Mouse (Mus musculus) embryonic stem cell, embryonic (primary cell): ENCODE results near the gene Nme7.

ENCODE experiments used
- CTCF ChIA-PET, 4 experiments: fragments of 300-600 bp in 2 of 4; fragments of 350-600 bp in 2 of 4; sonication (Branson Sonifier 250); formaldehyde crosslinking; loops; one replicate each; lab custom pipeline; 2022; ENCODE audit warnings: inconsistent platforms in 2 of 4; lab: Charles Lee
- POLR2A ChIA-PET, 4 experiments: fragments of 300-600 bp in 2 of 4; fragments of 350-600 bp in 2 of 4; sonication (Branson Sonifier 250); formaldehyde crosslinking; loops; one replicate each; lab custom pipeline; 2022; ENCODE audit warnings: antibody characterized with exemption in 4 of 4, inconsistent platforms in 1 of 4; lab: Charles Lee

Gene Nme7

DNA sequence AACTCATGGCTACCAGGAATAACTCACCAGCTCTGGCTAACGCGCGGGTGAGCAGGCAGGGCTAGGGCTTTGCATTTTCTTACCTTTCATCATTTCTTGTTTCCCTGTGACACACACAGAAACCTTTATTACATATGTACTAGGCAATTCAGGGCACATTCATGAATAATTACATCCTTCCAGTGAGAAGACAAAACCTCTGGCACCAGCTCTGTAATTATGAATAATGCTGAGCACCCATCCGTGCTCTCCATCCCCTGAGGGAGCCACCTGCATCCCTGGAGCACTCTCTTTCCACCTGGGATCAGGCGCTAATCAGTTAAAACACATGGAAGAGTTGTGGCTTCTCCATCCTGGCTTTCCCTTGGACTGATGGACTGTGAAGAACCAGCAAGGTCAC is at the start of gene Nme7:
Gene Nme7 (plus strand): TSS at position 301 of the 400 bp plus-strand sequence.
- POLR2A ChIA-PET = interaction anchor here in 1 of 4 experiments (1.4 kb wide), 2 partner anchors 11 to 12 kb away, joined by 3 to 5 read pairs; no protein-coding TSS in a partner anchor
- CTCF ChIA-PET = no interaction called here

DNA sequence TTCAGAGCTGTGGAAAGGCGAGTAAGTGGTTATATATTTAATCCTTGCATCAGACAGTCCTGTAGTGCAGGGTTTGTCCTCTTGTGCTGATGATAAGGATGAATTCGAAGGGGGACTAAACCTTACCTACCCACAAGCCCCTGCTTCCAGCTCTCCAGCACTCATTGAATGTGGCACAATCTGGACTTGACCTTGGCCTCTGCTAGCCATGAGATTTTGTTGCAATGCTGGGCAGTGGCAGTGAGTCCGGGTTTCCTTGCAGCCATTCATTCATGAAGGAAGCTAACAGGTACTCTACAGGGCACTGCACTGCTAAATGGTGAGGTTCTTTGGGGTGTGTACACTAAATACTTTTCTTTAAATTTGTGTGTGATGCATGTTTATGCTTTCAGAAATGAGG is 49.1 kb upstream of the Nme7 start:
- ChIA-PET CTCF (interaction anchor here in 2 of 4 experiments (0.6 kb wide), 2 partner anchors 119 to 245 kb away, joined by 3 to 4 read pairs; no protein-coding TSS in a partner anchor), POLR2A (interaction anchor here in 2 of 4 experiments (0.6 to 1.9 kb wide), 8 partner anchors 8 to 323 kb away, joined by 3 to 12 read pairs (median 3); partner anchors contain the start of gene Blzf1 (in 1 of the 2))

DNA sequence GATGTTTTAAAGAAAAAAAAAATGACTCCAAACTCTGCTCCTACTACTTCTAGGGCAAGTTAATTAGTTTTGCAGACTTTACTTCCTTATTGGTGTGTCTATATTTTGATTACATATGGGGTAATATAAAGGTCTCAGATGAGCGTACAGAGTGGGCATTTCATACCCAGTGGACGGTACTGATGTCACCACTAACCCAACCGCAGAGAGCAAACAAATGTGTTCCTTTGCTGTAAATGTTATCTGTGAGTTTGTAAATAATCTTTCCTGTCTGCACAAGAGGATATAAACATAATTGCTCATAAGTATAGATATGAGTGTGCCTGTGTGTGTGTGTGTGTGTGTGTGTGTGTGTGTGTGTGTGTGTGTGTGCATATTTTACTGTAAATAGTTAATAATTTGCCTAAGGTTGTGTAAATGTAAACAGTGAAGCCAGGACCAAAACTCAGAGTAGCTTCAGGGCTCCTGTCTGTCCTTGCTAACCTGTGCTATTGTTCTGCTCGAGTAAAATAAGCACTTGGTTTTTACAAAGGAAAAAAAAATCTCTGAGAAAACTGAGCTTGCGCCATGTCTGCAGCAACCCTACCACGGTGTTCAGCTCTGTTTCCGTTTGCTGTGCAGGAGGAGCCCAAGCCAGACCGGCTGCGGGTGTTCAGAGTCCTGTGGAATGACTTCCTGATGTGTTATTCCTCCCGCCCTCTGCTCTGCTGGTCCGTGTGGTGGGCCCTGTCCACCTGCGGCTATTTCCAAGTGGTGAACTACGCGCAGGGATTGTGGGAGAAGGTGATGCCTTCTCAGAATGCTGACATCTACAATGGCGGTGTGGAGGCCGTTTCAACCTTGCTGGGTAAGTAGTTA is 43.5 kb upstream of the Nme7 start:
- ChIA-PET POLR2A (interaction anchor here in 2 of 4 experiments (0.6 to 3.5 kb wide), 6 partner anchors 9 to 60 kb away, joined by 3 to 17 read pairs (median 4); partner anchors contain the start of genes Ccdc181 (in 1 of the 2) and Slc19a2 (in 1 of the 2)), CTCF (interaction anchor here in 1 of 4 experiments (1.0 kb wide), 1 partner anchor 55 kb away, joined by 3 read pairs; no protein-coding TSS in a partner anchor)

DNA sequence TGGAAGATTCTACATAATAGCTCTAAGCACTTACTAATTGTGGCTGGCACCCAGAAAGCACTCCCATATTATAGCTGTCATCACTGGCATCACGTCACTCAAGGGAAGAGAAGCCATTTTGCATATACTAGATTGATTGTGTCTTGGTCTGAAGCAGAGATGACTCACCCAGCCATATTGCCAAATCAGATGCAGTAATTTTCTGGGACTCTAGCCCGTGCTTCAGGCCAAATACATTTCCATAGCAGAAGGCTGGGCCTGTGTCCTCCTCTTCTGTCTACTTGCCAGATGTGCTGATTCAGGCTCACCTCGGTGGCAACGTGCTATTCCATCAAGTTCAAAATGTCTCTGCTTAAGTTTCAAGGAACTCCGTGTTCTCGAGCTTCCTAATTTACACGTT is 42.4 kb upstream of the Nme7 start:
- POLR2A ChIA-PET = interaction anchor here in 3 of 4 experiments (0.6 to 3.5 kb wide), 6 partner anchors 10 to 46 kb away, joined by 3 to 17 read pairs (median 4); partner anchors contain the start of genes Blzf1 (in 1 of the 3) and Slc19a2 (in 1 of the 3)
- CTCF ChIA-PET = no interaction called here

DNA sequence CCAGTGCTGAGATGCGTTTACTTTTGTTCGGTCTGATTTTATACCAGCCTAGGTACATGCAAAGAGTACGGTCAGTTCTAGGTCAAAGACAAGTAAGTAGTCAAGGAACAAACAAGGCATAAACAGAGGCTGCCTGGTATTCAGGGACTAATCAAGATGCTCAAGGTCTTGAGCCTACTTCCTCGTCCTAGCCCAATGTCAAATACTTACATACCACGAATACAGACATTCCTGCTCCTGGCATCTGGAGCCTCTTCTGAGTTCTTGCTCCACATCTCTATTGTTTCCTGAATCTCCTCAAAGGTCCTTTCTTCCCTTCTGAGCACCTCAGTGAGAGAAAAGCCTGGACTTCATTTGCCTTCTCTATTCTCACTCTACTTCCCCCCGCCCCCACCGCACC is 33.0 kb upstream of the Nme7 start:
- POLR2A ChIA-PET = interaction anchor here in 1 of 4 experiments (1.5 kb wide), 1 partner anchor 20 kb away, joined by 3 read pairs; no protein-coding TSS in a partner anchor

DNA sequence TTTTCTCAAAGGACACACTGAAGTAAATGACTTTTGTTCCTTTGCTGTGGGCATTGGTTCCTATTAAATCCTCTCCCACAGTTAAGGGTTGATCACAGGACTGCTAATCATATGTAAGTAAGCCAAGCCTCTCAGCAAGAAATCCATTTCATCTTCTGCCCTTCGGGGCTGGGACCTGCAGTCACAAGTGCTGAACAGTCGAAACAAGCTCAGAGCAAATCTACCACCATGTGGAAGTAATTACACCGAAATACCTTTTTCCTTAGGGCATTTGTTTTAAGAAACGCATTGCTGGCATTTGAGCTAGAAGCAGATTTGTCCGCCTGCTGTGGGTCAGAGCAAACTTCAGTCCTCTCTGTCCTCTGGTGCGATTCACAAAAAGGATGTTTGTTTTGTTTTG is 30.3 kb upstream of the Nme7 start:
- CTCF ChIA-PET = no interaction called here
- POLR2A ChIA-PET = interaction anchor here in 3 of 4 experiments (0.7 to 1.7 kb wide), 5 partner anchors 9 to 858 kb away, joined by 3 to 5 read pairs (median 3); no protein-coding TSS in a partner anchor

More for the DNA sequence above, 33.0 kb upstream of the Nme7 start:
- CTCF ChIA-PET = no interaction called here

DNA sequence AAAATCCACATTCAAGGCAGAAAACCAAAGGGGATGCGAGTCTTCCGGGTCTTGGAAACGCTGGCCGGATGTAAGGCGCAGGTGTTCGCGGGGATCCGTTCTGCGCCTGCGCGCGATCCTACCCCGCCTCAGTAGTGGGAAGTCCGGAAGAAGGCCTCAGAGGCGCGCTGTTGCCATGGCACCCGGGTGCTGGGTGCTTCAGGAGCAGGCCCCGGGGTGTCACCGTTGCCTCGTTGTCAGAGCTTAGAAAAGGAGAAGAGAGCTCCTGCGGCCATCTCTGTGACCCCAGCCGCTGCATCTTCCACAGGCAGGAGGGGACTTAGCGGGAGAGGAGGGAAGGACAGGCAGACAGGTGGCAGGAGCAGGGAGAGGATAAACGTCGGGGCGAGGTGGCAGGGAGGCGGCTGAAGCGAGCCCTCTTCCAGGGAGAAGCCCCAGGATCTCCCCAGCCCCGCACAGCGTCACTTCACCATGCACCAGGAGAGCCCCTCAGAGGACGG is 28.4 kb upstream of the Nme7 start, which contains the start of gene Ccdc181:
Gene Ccdc181 (plus strand): TSS at position 131 of the 500 bp plus-strand sequence.
- POLR2A ChIA-PET = interaction anchor here in 3 of 4 experiments (0.8 to 1.8 kb wide), 12 partner anchors 10 to 219 kb away, joined by 3 to 7 read pairs (median 4); partner anchors contain the start of genes Slc19a2 (in 2 of the 3) and Atp1b1 (in 1 of the 3)
- CTCF ChIA-PET = interaction anchor here in 3 of 4 experiments (0.6 to 1.3 kb wide), 4 partner anchors 11 to 857 kb away, joined by 3 to 7 read pairs (median 6); no protein-coding TSS in a partner anchor

DNA sequence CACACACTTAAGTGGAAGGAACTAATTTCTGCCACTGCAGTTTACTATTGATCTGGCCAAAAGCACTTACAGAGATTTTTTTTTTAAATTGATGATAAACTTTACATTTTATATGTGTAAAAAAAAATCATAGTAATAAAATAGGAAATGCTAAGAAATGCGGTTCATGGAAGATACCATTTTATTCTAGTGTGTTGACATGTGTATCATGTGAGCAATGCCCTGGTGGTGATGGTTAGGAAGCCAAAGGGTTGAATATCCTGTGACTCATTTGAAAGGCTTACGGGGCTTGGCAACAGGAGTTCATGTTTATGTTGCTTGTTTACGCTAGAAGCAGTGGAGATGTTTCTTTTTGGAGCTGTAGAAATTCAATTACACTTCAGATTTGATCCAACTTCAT is 27.4 kb upstream of the Nme7 start:
- ChIA-PET CTCF (no interaction called here), POLR2A (interaction anchor here in 1 of 4 experiments (0.7 to 0.9 kb wide), 3 partner anchors 18 to 101 kb away, joined by 3 read pairs; partner anchors contain the start of gene Slc19a2)

DNA sequence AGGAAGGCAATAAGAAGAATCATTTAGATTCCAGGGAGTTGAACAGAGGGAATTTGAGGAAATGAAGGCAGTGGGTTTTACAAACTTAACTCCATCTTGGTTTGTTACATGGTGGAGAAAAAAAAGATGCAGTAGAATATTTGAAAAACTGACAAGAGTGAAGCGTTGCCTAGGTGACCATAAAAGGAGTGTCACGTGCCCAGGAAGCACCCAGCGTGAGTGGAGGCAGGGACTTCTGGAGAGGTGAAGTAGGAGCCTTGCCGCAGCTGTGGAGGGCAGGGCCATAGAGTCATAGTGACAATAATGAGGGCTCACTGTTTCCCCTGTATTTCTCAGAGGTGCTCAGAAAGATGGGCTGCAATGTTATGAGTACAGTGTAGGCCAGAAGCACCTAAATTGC is 24.6 kb upstream of the Nme7 start:
- CTCF ChIA-PET = no interaction called here
- POLR2A ChIA-PET = no interaction called here

DNA sequence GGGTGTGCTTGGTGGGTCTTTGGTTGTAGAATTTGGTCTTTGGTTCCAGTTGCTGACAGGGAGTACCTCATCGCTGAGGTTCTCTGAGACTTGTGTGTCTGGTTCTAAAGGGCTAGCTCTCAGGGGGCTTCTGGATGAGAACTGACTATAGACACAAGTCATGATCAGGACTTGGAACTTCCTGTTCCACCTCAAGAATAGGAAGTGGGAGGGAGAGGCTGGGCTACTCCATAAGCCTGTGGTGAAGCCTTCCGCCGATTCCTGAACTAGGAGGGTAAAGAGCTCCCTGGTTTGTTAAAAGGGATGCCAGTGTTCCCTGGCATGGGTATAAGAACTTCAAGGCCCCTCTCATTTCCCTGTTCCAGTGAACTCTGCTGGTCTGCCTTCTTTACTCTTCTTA is 19.9 kb upstream of the Nme7 start:
- ChIA-PET CTCF (no interaction called here), POLR2A (interaction anchor here in 1 of 4 experiments (0.9 kb wide), 1 partner anchor 21 kb away, joined by 3 read pairs; no protein-coding TSS in a partner anchor)

DNA sequence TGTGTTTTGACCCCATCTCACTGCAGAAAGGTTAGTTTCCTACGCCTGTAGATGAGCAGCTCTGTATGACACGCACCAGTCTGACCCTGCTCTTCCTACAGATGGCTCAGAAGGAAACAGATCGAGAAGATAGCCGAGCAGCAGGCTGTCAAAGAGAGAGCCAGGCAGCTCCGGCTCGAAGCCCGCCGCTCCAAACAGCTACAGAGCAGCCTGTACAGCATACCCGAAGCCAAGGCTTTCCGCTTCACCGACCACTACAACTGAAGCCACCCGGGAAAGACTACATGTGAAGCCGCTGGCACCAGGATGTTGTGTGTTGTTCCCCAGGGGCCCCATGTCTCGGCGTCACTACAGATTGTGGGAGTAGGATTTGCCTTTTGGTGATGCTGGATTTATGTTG is 16.5 kb upstream of the Nme7 start:
- CTCF ChIA-PET = no interaction called here
- POLR2A ChIA-PET = no interaction called here

DNA sequence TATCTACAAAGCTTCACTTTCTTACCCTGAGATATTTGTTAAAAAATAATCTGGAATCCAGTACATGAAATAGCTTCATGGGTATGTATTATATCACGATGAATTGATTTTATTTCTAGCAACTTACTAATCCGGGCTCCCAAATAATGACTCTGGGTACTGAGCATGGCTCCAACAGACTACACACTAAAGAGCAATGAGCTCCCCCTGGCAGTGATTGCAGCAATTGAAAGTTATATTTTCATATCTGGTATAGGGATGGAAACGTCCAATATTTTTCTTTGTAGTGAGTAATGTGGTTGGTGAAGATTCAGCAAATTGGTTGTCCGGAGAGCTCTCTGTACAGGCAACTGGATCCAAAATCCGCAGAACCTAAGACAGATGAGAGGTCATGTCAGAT is 11.9 kb upstream of the Nme7 start:
- POLR2A ChIA-PET = interaction anchor here in 2 of 4 experiments (0.6 to 1.4 kb wide), 5 partner anchors 12 to 300 kb away, joined by 3 to 5 read pairs (median 4); partner anchors contain the start of genes Blzf1 (in 1 of the 2) and Nme7 (in 1 of the 2)
- CTCF ChIA-PET = no interaction called here

DNA sequence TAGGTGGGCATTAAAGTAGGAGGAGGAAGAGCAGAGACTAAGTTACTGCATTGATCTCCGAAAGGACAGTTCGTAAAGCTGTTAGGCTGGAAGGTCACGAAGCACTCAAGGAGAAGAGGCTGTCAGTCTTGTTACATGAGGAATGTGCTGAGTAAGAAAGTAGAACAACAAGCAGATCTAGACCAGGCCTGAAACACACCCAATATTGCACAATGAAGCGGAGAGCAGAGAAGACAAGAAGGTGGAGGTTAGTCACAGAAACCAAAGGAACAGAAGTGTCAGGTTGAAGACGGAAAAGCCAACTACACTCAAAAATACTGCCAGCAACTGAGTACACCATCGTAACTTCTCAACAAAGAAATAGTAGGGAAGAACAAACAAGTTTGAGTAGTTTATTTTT is 9.8 kb upstream of the Nme7 start:
- POLR2A ChIA-PET = interaction anchor here in 1 of 4 experiments (1.2 kb wide), 1 partner anchor 14 kb away, joined by 3 read pairs; the partner anchor contains the start of gene Blzf1
- CTCF ChIA-PET = interaction anchor here in 1 of 4 experiments (1.0 kb wide), 1 partner anchor 22 kb away, joined by 3 read pairs; no protein-coding TSS in a partner anchor

DNA sequence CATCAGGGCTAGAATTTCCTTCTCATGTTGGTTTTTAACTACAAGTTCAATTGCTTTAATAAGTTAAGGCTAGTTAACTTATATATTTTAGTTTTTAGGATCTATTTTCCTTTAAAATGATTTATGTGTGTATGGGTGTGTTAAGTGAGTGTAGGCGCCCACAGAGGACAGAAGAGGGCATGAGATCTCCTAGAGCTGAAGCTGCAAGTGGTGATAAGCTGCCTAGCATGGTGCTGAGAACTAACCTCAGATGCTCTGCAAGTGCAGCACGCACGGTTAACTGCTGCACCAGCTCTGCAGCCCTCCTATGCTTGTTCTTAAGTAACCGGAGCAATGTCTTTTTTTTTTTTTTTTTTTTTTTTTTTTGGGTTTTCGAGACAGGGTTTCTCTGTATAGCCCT is 7.4 kb upstream of the Nme7 start:
- POLR2A ChIA-PET = interaction anchor here in 1 of 4 experiments (0.6 kb wide), 1 partner anchor 36 kb away, joined by 3 read pairs; no protein-coding TSS in a partner anchor
- CTCF ChIA-PET = no interaction called here

DNA sequence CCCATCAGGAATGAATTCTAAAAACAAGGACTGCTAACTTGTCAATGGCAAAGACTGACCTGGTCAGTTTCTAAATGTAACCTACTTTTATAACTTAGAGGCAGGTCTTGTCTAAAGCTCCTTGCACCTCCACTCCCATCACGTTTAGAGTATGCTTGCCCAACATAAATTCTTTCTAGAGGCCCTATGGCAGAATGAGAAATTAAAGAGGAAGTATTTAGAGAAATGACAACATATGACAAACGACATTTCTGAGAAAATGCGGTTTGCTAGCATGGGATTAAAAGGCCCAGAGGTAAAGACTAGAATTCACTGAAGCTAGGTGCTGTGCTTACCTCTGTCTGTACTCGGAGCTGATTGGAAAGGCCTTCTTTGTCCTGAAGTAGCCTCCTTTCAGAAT is 2.0 kb upstream of the Nme7 start:
- ChIA-PET CTCF (interaction anchor here in 1 of 4 experiments (1.2 kb wide), 1 partner anchor 15 kb away, joined by 3 read pairs; no protein-coding TSS in a partner anchor), POLR2A (interaction anchor here in 1 of 4 experiments (0.7 to 1.2 kb wide), 2 partner anchors 14 to 525 kb away, joined by 3 to 4 read pairs; no protein-coding TSS in a partner anchor)

DNA sequence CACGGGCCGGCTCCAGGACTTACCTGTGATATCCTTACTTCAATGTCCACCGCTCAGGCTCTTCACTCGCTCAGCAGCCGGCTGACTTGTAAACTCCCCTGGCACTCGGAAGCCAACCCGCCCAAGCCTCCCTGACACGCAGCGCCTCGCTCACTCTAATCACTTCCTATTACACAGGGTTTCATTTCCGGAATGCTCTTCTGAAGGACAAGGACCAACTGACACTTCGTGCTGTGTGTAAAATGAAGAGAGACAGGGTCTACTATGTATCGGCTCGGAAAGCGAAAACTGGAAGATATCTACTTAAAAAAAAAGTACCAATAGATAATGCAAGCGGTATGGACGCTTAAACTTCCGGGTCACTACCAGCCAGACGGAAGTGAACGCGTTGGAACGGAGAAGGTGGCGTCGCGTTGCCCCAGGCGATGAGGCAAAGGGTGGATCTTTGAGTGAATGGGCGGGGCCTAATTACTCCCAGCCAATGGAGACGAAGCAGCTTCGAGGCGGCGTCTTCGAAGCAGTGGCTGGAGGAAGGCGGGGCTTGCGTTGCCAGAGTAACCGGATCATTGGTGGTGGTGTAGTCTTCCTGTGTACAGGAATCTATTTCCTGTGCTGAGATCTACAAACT is 3.3 kb downstream of the Nme7 start, which contains the start of gene Blzf1:
Gene Blzf1 (minus strand): TSS at position 366 of the 628 bp plus-strand sequence.
- CTCF ChIA-PET = interaction anchor here (0.6 to 1.9 kb wide), 5 partner anchors 9 to 1346 kb away, joined by 3 to 10 read pairs (median 3); no protein-coding TSS in a partner anchor
- POLR2A ChIA-PET = interaction anchor here (0.7 to 1.9 kb wide), 33 partner anchors 9 to 1327 kb away, joined by 3 to 13 read pairs (median 3); partner anchors contain the start of genes BC055324 (in 2 of the 4), Mettl18 (in 2 of the 4), Slc19a2 (in 2 of the 4) and Atp1b1 (in 1 of the 4)

DNA sequence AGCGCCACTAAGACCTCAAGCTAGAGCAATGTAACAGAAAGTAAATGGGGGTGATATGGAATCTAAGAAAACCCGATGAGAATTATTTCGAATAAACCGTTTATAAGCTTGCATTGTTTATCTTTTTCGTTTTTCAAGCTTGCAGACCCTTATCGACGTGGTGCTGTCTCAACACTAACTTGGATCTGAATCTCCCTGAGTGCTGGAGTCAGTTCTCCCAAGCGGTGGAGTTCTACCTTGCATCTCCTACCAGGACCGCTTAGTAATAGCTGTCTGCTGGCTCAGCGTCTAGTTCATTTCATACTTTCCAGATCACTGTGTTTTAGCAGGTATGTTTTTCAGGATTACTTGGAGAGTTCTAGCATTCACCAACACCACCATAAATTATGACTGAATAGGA is 4.0 kb downstream of the Nme7 start:
- CTCF ChIA-PET = interaction anchor here in 3 of 4 experiments (0.6 to 1.9 kb wide), 4 partner anchors 8 to 1346 kb away, joined by 3 to 10 read pairs (median 5); no protein-coding TSS in a partner anchor

More for the DNA sequence above, 4.0 kb downstream of the Nme7 start:
- POLR2A ChIA-PET = interaction anchor here (0.7 to 1.9 kb wide), 33 partner anchors 8 to 1326 kb away, joined by 3 to 13 read pairs (median 3); partner anchors contain the start of genes BC055324 (in 2 of the 4), Mettl18 (in 2 of the 4), Slc19a2 (in 2 of the 4) and Atp1b1 (in 1 of the 4)
